In the genomic region with DNA sequence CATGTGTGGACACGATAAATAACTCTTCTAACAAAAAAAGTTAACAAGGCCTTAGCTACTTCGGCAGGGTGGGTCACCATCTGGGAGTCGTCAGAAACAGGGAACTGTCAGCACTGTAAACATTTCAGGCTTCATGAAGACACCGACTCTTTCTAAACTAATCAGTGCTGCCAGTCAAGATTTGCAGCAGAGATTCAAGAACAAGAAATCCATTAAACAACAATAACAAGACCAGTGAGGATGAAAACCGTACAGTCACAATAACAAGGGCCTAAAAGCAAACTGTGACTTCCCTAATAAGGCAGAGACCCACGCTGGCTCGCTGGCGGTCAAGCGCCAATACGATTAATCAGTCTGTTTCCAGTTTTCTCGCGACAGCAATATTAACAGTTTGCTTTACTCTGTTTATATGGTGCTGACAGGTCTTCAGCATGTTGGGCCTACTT, we compare ENCODE assay signal across 16 mouse cellular contexts.
DNase-seq lines count a peak whose midpoint lies in the region; ATAC-seq and TF ChIP-seq lines count a peak whose summit lies in the region.
"Had no signal": no experiment of that assay in that cellular context is flagged by ENCODE, and none has a peak within 500 bp of the region (broad histone marks: within the 10 kb centered on the region; RNA-seq: fewer than 3 reads in every experiment).

No protein-coding gene starts in this region.

- TF ChIP-seq CTCF in stomach, postnatal 0 days (IDR thresholded peaks at IDR 0.05; ENCODE audit: low read depth): no peak

- no peak for TF ChIP-seq EP300 in stomach, postnatal 0 days (optimal IDR thresholded peaks at IDR 0.05)

- H3K9ac ChIP-seq in kidney, embryonic 14.5 days (ENCODE audit: low read depth, low read length): no peak overlapping the region
- H3K9ac ChIP-seq in neural tube, embryonic 15.5 days (replicated peaks): no peak overlapping the region
- no peak overlapping the region for H3K9ac ChIP-seq in limb, embryonic 11.5 days (ENCODE audit: low read length)
- no peak overlapping the region for H3K9ac ChIP-seq in stomach, postnatal 0 days (ENCODE audit: low read length)
- H3K9ac ChIP-seq: embryonic facial prominence, embryonic 15.5 days; limb, embryonic 13.5 days had no signal

- H3K4me2 ChIP-seq in kidney, embryonic 14.5 days (replicated peaks; ENCODE audit: low read depth, low read length): no peak overlapping the region
- H3K4me2 ChIP-seq in neural tube, embryonic 15.5 days: no peak overlapping the region
- no peak overlapping the region for H3K4me2 ChIP-seq in limb, embryonic 11.5 days (ENCODE audit: low read depth, severe bottlenecking)
- no peak overlapping the region for H3K4me2 ChIP-seq in stomach, postnatal 0 days (replicated peaks; ENCODE audit: low read depth)
- H3K4me2 ChIP-seq: embryonic facial prominence, embryonic 15.5 days; limb, embryonic 13.5 days had no signal

- H3K4me1 ChIP-seq in kidney, embryonic 14.5 days (ENCODE audit: control insufficient read depth, insufficient read depth, low read length): 0 out of 2 replicates have a peak, but pooled peaks cover 2% of the 10 kb centered on the region
- no peaks in the 10 kb centered on the region for H3K4me1 ChIP-seq in neural tube, embryonic 15.5 days
- peaks cover 10% of the 10 kb centered on the region; the same call in 1 of the 2 replicates for H3K4me1 ChIP-seq in limb, embryonic 11.5 days (ENCODE audit: control insufficient read depth, insufficient read depth, low read length)
- H3K4me1 ChIP-seq in stomach, postnatal 0 days (replicated peaks; ENCODE audit: control insufficient read depth, insufficient read depth): no peaks in the 10 kb centered on the region
- no peaks in the 10 kb centered on the region; the same call in 1 of the 2 replicates for H3K4me1 ChIP-seq in midbrain, embryonic 10.5 days

- DNase-seq in kidney, adult 11 months: no peak
- peak; percentile 22 for DNase-seq in neural tube, embryonic 10.5 days (ENCODE audit: extremely low spot score, low spot score)
- DNase-seq in limb, embryonic 11.5 days (ENCODE audit: low spot score): peak; percentile 57
- no peak for DNase-seq in stomach, postnatal 0 days (ENCODE audit: low spot score)
- no peak for DNase-seq in adrenal gland, adult 2 months
- DNase-seq in midbrain, embryonic 10.5 days (ENCODE audit: low spot score): no peak
- DNase-seq: adrenal gland, postnatal 10 days; cerebellum, postnatal 14 days; gastrocnemius, postnatal 10 days; midbrain, embryonic 14.5 days had no signal

- WGBS in kidney, embryonic 14.5 days: 43% methylated on average over 12 of the region's 12 CpGs
- 72% methylated on average over 12 of the region's 12 CpGs for WGBS in neural tube, embryonic 15.5 days
- WGBS in limb, embryonic 11.5 days: 12% methylated on average over 12 of the region's 12 CpGs
- WGBS in stomach, postnatal 0 days: 23% methylated on average over 12 of the region's 12 CpGs
- WGBS in midbrain, embryonic 10.5 days: 85% methylated on average over 12 of the region's 12 CpGs

- no peaks in the 10 kb centered on the region for H3K27me3 ChIP-seq in kidney, embryonic 14.5 days (ENCODE audit: control insufficient read depth, insufficient read depth, low read length)
- no peaks in the 10 kb centered on the region for H3K27me3 ChIP-seq in neural tube, embryonic 15.5 days (replicated peaks)
- H3K27me3 ChIP-seq in limb, embryonic 11.5 days (ENCODE audit: control insufficient read depth, insufficient read depth, low read length): peaks cover 6% of the 10 kb centered on the region
- H3K27me3 ChIP-seq in stomach, postnatal 0 days (ENCODE audit: control insufficient read depth, insufficient read depth, low read length): no peaks in the 10 kb centered on the region
- no peaks in the 10 kb centered on the region for H3K27me3 ChIP-seq in midbrain, embryonic 10.5 days (ENCODE audit: low read depth, poor library complexity, severe bottlenecking)
- H3K27me3 ChIP-seq: embryonic facial prominence, embryonic 15.5 days; limb, embryonic 13.5 days had no signal

- no peaks in the 10 kb centered on the region for H3K36me3 ChIP-seq in kidney, embryonic 14.5 days (ENCODE audit: control insufficient read depth, insufficient read depth, low read length)
- H3K36me3 ChIP-seq in neural tube, embryonic 15.5 days: no peaks in the 10 kb centered on the region
- H3K36me3 ChIP-seq in limb, embryonic 11.5 days (ENCODE audit: control insufficient read depth, insufficient read depth, low read length): no peaks in the 10 kb centered on the region
- no peaks in the 10 kb centered on the region; the same call in 1 of the 2 replicates for H3K36me3 ChIP-seq in stomach, postnatal 0 days (ENCODE audit: control insufficient read depth, insufficient read depth, low read length)
- no peaks in the 10 kb centered on the region; the same call in 1 of the 2 replicates for H3K36me3 ChIP-seq in midbrain, embryonic 10.5 days
- H3K36me3 ChIP-seq: limb, embryonic 13.5 days had no signal

- ATAC-seq in kidney, embryonic 14.5 days (ENCODE audit: low FRiP score, low TSS enrichment): peak; percentile 53; the same call in 1 of the 2 replicates
- no peak for ATAC-seq in neural tube, embryonic 15.5 days (ENCODE audit: low FRiP score)
- no peak for ATAC-seq in limb, embryonic 11.5 days (ENCODE audit: insufficient number of reproducible peaks, low FRiP score, low TSS enrichment, low read depth)
- 0 out of 2 replicates have a peak, but pooled peaks have one; percentile 33 for ATAC-seq in stomach, postnatal 0 days (ENCODE audit: low FRiP score, low TSS enrichment)
- ATAC-seq: forebrain, embryonic 16.5 days had no signal

- H3K9me3 ChIP-seq in kidney, embryonic 14.5 days (ENCODE audit: control insufficient read depth, low read length): no peaks in the 10 kb centered on the region
- H3K9me3 ChIP-seq in neural tube, embryonic 15.5 days (replicated peaks): no peaks in the 10 kb centered on the region
- H3K9me3 ChIP-seq in limb, embryonic 11.5 days (ENCODE audit: control insufficient read depth, low read length): no peaks in the 10 kb centered on the region
- H3K9me3 ChIP-seq in stomach, postnatal 0 days (ENCODE audit: control insufficient read depth, low read length): no peaks in the 10 kb centered on the region
- H3K9me3 ChIP-seq in midbrain, embryonic 10.5 days (replicated peaks): no peaks in the 10 kb centered on the region
- H3K9me3 ChIP-seq: embryonic facial prominence, embryonic 15.5 days; heart, embryonic 10.5 days; limb, embryonic 13.5 days had no signal

- no peak overlapping the region for H3K4me3 ChIP-seq in kidney, embryonic 14.5 days (ENCODE audit: low read length)
- H3K4me3 ChIP-seq in neural tube, embryonic 15.5 days (replicated peaks): no peak overlapping the region
- no peak overlapping the region for H3K4me3 ChIP-seq in limb, embryonic 11.5 days (ENCODE audit: low read depth, low read length)
- H3K4me3 ChIP-seq in stomach, postnatal 0 days (ENCODE audit: low read depth, low read length): no peak overlapping the region
- H3K4me3 ChIP-seq in midbrain, embryonic 10.5 days: no peak overlapping the region
- H3K4me3 ChIP-seq: embryonic facial prominence, embryonic 15.5 days; heart, embryonic 10.5 days; limb, embryonic 13.5 days had no signal

- no peak overlapping the region for H3K27ac ChIP-seq in kidney, embryonic 14.5 days (ENCODE audit: low read depth, low read length)
- no peak overlapping the region for H3K27ac ChIP-seq in neural tube, embryonic 15.5 days (replicated peaks)
- no peak overlapping the region for H3K27ac ChIP-seq in limb, embryonic 11.5 days (replicated peaks; ENCODE audit: low read depth, low read length)
- no peak overlapping the region for H3K27ac ChIP-seq in stomach, postnatal 0 days (replicated peaks)
- H3K27ac ChIP-seq in midbrain, embryonic 10.5 days (replicated peaks): no peak overlapping the region
- H3K27ac ChIP-seq: embryonic facial prominence, embryonic 15.5 days; heart, embryonic 10.5 days; limb, embryonic 13.5 days had no signal

Comparison
In these comparisons a context has a peak if more than half of its experiments do, and no peak if none do; other contexts are left out.
1. ATAC-seq: peak in kidney, embryonic 14.5 days (single experiment) and stomach, postnatal 0 days (single experiment); none in neural tube, embryonic 15.5 days (single experiment) and limb, embryonic 11.5 days (single experiment).
2. DNase-seq: peak in neural tube, embryonic 10.5 days (single experiment) and limb, embryonic 11.5 days (single experiment); none in kidney, adult 11 months (single experiment), stomach, postnatal 0 days (single experiment), adrenal gland, adult 2 months (single experiment) and midbrain, embryonic 10.5 days (single experiment).